Mouse (Mus musculus) lung, embryonic 16.5 days (tissue): ENCODE measurements at regions not wholly inside any gene's neighbourhood (a gene's known extent, or its start where the extent isn't known, plus 50 kb on each side); places are given as distances from the start of the nearest gene placed in this dataset. TPM values are rescaled to one million over a fixed set of nuclear protein-coding genes. Genes with fewer than 3 reads are reported as not detected.

Experiments used
- microRNA-seq: library from miRNA; unstranded; fragments of <30 nt; microRNA quantifications from one replicate; pipeline ENCODE4, GENCODE M21; 2016

Small RNAs in the stretch of these regions (microRNA-seq; reads per million reads assigned to microRNA genes)
- gene Gm44303: not detected
